Mouse (Mus musculus) heart, adult 11 months (tissue): ENCODE results near the gene Pdxdc1.
A peak's percentile ranks its signal among the peaks of the same experiment; 100 is the strongest.
"Not testable (repeated sequence)": the region's sequence is repeated elsewhere in the genome, so short reads cannot be mapped to it uniquely, and the experiment has no call there.

ENCODE experiments used
- DNase-seq: peaks from one replicate; pipeline ENCODE4 v3.0.0; 2022

Gene Pdxdc1

DNA sequence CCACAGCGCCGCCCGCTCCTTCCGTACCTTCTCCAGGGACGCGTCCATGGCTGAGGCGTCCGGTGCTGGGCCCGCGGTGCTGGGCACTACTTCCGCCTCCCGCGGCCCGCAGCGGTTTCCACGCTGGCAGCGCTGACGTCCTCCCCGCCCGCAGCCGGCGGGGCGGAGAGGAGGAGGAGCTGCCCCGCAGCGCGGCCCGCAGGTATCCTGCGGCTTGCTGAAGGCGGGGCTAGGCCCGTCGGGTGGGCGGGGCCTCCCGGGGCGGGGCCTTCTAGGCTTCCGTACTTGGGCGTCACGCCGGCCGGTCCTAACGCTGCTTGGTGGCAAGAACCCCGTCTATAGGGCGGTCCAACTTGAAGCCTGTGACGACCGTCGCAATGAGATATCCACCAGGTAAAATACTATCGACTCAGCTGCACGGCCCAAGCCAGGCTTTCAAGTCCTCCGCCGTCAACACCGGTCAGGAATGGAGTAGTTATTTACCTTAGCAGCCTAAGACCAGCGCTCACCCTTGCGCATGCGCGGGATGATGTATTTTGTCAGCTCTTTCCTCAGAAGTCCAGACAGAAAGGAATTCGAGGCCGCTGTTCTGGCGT lies at the start of gene Pdxdc1, which contains the start of gene Mpv17l:
Gene Pdxdc1, minus strand, starts transcription at position 244 of the 596 bp plus-strand sequence.
Gene Mpv17l, plus strand, starts transcription at position 274 of the 596 bp plus-strand sequence.
- peak; percentile 100 for DNase-seq

DNA sequence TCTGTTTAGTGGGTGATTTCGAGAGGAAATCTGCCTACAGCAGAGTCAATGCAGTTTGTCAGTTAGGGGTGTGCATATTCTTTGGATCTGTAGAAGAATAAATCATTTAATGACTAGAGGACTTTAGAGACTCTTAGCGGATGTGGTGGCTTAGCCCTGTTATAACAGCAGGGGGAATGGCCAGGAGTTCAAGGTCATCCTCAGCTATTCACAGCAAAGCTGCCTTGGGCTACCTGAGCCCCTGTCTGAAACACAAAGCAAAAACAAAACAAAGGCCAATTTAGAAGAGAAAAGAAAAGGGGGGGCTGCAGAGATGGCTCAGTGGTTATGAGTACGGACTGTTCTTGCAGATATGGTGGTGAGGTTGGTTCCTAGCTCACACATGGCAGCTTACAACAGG lies 48.3 kb upstream of the Pdxdc1 start:
- DNase-seq = peak; percentile 49

GRCm38 (mm10) chr16:13946306-13946705 lies 43.4 kb upstream of the Pdxdc1 start:
- DNase-seq = no peak

- DNase-seq = peak; percentile 67
Measured at GRCm38 (mm10) chr16:13945153-13945552, 42.2 kb upstream of the Pdxdc1 start.

DNA sequence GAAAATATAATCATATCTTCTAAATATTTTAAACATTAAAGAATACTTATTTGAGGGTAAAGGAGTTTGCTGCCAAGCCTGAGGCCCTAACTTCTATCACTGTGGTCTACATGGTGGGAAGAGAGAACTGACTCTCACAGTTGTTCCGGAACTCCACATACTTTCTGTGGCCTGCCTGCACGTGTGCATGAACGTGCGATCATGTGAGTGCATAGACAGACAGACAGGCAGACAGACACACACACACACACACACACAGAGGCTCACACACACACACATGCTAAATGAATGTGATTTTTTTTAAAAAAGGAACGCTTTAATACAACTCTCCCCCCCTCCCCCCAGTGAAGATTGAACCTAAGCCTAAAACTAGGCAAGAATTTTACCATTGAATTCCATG lies 41.8 kb upstream of the Pdxdc1 start:
- peak; percentile 58 for DNase-seq

DNA sequence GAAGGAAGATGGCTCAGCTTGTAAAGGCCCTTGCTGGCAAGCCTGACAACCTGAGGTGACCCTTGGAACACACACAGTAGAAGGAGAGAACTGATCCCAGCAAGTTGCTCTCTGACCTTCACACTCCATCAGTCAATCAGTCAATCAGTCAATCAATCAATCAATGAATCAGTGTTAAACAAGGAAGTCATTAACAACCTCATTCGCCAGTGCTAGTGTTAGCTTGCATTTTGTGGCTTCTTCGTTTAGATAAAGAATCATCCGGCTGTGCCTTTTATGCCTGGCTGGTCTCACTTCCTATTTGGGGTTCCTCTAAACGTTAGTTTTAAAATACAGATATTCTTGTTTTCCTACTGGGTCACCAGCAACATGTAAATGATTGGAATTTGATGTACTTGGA lies 41.2 kb upstream of the Pdxdc1 start:
- DNase-seq = peak; percentile 22

GRCm38 (mm10) chr16:13940847-13941395 lies 38.0 kb upstream of the Pdxdc1 start:
- DNase-seq = peak; percentile 36

- DNase-seq = peak; percentile 92
Measured at GRCm38 (mm10) chr16:13940139-13940846, 37.4 kb upstream of the Pdxdc1 start.

GRCm38 (mm10) chr16:13927456-13928075 lies 24.6 kb upstream of the Pdxdc1 start:
- DNase-seq = peak; percentile 82

DNA sequence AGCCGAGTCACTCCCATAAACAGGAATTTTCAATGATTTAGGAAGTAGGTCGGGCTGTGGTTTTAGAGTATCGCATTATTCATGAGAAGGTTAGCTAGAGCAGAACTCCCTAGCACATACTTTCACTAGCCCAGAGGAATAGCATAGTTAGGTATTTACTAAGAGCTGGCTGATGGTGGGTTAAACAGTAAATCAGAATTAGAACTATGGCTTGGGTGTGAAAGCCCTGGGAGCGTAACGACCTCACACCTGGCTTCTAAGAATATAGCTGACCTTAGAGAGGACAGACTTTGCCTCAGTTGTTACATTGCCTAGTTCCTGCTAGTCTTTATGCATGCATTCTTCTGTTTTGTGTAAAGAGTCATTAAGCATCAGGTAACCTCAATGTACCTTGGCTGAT lies 20.0 kb upstream of the Pdxdc1 start:
- not testable (repeated sequence) for DNase-seq

GRCm38 (mm10) chr16:13922499-13922898 lies 19.6 kb upstream of the Pdxdc1 start:
- peak; percentile 5 for DNase-seq

DNA sequence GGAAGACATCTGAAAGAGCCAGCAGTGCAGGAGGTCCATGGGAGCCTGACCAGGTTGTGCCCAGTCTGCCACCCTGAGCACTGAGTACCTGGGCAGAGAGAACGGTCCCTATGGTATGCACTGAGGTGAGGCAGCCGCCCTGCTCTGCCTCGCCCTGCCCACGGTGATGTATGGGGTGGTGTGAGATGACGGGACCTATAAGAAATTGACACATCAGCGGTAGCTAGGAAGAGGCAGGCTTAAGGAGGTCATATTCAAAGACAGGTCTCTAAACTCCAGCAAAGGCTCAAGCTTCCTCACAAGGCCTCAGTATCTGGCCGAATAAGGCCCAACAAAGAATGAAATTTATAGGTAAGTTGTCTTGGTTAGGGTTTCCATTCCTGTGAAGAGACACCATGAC lies 18.9 kb upstream of the Pdxdc1 start:
- DNase-seq = peak; percentile 85

GRCm38 (mm10) chr16:13921063-13921462 lies 18.1 kb upstream of the Pdxdc1 start:
- no peak for DNase-seq

- peak; percentile 72 for DNase-seq
Measured at GRCm38 (mm10) chr16:13920093-13920492, 17.2 kb upstream of the Pdxdc1 start.

GRCm38 (mm10) chr16:13907297-13907696 lies 4.4 kb upstream of the Pdxdc1 start:
- DNase-seq = no peak

- DNase-seq = no peak
Measured at GRCm38 (mm10) chr16:13903488-13903887, 557 bp upstream of the Pdxdc1 start.

GRCm38 (mm10) chr16:13902397-13902831 lies 517 bp downstream of the Pdxdc1 start:
- no peak for DNase-seq

DNA sequence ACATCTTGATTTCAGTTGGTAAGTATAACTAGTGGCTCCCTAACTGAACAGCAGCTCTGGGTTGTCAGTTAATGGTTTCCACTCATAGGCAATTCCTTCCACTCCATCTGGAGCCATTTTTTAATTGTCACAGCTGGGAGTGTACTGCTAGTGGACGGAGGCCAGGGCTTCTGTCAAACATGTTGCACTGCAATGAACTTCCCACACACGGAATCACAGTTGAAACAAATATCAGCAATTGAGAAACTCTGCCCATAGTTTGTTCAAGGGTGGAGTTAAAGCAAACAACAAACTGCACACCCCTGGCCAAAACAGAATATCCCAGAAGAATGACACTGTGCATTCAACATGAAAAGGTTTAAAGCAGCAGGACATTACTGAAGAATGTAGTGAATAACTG lies 4.0 kb downstream of the Pdxdc1 start:
- no peak for DNase-seq

DNA sequence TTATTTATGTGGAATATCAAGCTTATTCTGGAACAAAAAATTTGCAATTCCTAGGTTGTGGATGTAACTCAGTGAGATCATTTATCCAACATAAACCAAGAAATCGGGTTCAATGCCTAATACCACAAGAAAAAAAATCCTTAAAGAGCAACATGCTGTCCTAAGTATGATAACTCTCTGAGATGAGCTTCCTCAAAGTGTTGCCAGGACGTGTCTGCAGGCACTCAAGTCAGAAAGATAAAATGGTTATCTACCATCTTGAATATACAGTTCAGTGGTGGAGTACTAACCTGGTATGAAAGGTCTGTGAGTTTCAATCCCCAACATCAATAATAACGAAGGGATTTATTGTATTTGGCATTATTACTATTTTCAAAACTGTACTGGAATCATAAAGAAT lies 6.6 kb downstream of the Pdxdc1 start:
- DNase-seq = no peak

GRCm38 (mm10) chr16:13895740-13896139 lies 7.2 kb downstream of the Pdxdc1 start:
- peak; percentile 71 for DNase-seq

GRCm38 (mm10) chr16:13894097-13894496 lies 8.8 kb downstream of the Pdxdc1 start:
- no peak for DNase-seq

GRCm38 (mm10) chr16:13892850-13893249 lies 10.1 kb downstream of the Pdxdc1 start:
- no peak for DNase-seq

- no peak for DNase-seq
Measured at GRCm38 (mm10) chr16:13890449-13890848, 12.5 kb downstream of the Pdxdc1 start.
